Mouse (Mus musculus): ENCODE results near the gene Rps17.

Rps17 gene

DNA sequence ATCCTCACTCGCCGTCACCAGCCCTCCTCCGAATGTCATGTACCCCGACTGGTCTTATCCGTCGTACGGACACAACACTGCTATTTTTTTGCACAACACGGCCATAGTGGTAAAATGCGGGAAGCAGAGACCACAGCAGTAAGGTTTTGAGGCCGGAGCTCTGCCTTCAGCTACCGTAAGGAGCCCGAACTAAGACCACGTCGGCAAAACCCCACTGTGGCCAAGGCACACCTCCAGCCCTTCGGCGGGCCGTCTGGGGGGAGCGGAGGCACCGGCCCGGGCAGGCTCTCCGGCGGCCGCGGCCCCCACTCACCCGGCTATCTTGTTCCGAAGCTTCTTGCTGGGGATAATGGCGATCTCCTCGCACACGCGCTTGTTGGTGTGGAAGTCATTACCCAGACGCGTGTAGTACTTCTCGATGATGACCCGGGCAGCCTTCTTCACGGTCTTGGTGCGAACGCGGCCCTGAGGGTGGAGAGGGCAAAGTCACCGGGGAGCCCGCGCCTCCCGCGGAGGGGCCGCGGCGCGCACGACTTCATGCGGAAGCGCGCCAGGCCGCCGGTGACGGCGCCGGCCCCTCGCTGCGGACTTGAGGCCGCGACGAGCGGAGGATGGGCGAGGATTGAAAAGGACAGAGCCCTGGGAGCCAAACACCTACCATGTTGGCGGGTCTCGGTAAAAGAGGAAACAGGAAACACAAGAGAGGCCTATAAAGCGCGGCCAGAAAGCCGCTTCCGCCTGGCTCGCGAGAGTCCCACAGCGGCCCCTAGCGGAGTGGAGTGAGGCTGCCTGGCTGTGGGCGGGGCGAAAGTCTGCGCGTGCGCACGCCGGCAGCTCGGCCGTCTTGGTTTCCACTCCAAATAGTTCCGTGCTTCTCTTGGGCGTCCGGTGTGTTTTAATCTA is at the start of gene Rps17:
TSS of gene Rps17 (minus strand) at position 711 of the 903 bp plus-strand sequence.
- peak; percentile 99 for DNase-seq

DNA sequence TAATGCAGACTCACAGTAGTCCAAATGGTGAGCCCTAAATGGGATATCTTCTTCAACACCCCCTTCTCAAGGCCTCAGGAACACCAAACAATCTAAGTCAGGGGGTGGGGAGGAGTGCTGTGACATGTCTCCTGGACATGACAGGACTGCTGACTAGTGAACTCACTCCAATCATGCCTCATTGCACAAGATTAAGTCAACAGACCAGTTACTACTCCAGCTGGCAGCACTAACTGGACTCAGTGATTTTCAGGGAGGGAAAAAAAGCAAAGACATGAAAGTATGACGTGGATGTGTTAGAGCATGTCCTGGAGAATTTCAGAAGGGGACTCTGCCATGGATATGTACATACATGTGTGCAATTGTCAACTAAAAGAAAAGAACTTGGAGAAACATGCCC is 34.3 kb upstream of the Rps17 start:
- DNase-seq, result no peak

DNA sequence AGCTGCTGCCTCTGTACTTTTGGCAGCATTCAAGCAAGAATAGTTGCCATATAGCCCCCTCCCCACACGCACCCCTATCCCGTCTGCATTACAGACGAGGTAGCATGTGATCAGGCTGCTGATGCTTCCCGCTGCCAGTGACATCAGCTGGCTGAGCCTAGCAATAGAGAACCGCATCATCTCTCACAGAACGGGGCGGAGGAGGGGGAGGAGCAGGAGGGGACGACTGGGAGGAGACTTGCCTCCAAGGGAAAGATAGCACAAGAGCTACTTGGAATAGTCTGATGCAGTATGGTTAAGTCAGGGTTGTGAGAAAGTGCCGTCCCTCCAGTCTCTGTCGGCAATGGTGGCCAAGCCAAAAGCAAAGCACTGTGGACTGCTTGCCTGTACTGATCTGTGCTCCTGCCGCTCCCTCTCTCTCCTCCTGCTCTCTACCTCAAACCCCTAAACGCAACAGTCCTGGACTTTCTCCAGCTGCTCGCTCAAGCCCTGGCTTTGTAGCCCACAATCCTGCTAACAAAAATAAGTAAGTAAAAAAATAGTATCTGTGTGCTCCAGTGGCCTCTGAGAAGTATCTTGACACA is 27.4 kb upstream of the Rps17 start:
- peak; percentile 70 to 80 for DNase-seq

DNA sequence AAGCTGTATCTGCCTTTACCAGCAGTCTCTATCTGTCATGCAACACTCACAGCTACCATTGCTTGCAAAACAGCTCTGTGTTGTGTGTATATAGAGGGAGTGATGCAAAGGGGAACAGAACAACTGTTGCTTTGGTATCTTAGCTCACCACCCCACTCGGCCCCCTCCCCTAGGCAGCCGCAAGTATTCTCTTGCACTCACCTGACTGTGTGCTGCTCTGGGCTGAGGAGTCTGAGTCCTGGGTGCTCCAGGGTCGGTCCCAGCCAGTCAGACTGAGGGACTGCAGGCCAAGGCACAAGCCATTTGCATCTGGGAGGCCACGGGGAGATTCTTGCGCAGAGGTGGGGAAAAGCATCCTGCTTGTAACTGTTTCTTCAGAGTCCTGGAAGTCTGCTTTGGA is 26.8 kb upstream of the Rps17 start:
- peak in 1 of 2 experiments; percentile 12 for DNase-seq

DNA sequence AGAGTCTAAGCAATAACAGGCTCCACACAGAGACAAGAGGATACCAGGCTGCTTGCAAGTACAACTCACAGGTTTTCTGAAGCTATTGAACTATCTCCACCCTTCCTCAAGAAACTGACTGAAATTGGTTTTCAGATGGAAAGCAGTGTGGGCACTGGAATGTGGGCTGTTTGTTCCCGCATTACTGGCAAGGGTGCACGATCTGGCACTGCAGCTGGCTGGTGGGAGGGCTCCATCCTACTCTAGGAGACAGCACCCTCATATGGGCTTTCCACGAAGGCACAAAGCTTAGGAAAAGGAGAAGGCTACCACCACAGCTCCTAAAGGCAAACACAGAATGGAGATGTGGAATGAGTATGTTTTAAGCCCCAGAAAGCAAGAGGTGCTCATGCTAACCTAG is 24.7 kb upstream of the Rps17 start:
- DNase-seq, result no peak

DNA sequence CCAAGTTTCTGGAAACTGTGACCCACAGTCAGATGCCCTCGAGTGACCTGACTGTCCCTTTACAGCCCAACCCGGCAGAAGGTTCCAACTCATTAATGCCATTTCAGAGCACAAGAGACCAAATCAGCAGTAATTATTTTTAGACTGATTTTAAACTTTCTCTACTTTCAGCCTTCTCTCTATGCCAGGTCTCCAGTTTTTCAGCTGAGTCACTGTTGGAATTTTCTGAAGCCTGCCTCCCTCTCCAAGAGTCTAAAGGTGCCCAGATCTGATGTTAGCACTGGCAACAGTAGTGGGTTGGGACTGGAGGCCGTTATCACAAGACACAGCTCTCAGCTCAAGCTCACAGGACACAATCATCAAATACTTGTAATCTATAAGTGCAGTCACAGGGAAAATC is 22.9 kb upstream of the Rps17 start:
- DNase-seq, result no peak

DNA sequence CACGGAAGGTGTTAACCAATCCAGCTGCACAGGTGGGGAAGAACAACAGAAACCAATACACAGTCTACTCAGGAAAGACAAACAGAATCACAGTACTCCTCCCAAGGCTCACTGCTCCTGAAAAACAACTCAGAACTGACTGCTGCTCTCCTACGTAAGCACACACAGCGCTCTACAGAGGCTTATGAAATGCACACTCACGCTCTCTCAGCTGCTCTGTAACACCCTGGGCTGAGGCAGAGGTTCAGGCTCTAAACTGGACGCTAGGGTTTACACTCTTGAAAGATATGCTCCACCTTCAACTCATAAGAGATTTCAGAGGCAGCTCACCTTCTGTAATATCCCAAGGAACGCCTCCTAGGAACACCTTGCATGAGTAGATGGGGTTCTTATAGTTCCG is 11.9 kb upstream of the Rps17 start:
- no peak for DNase-seq

DNA sequence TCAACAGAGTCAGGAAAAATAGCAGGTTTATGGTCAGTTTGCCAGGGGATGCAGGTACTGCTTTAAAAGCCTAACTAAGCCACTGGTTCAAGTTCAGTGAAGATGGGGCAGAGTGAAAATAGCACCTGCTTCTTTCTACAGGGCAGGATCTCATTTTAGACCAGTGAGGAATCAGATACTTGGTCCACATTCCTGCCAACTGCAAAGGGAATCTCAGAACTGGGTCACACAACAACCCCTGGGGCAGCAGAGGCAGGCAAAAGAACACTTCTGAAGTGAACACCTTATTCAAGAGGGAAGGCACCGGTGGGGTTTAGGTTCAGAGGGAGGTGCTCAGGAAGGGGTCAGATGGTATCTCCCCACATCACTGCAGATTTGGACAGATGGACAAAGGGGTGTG is 11.3 kb upstream of the Rps17 start:
- DNase-seq, result no peak

DNA sequence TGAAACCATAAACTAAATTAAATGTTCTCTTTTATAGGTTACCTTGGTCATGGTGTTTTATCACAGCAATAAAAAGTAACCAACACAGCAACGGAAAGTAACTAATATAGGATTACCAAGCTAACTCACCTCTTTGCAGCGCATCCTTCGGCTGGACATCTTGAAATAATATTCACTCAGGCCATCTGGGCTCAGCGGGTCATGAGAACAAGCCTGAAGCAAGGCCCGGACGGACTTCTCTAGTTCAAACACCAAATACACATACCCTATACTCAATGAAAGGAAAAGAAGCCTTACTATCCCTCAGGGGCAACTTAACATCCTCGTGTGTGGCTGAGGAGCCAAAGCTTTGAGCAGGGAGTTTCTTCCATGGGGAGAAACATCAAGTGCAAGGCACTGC is 10.7 kb upstream of the Rps17 start:
- no peak for DNase-seq

DNA sequence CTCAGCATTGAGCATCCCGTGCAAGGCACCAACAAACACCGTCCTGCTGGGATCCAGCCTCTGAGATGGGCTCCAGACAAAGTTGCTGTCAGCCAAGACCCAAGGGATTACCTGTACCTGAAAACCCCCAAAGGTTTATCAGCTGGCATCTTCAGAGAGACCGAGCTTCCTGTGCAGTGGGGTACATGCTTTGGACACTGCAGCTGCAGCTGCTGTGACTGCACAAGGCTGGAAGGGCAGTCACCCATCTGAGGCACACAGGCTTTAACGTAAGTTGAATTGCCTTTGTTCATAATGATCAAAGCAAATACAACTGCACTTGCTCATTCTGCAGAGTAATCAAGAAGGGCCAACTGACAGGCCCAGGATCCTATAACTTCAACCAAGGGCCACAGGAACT is 6.8 kb upstream of the Rps17 start:
- no peak for DNase-seq

DNA sequence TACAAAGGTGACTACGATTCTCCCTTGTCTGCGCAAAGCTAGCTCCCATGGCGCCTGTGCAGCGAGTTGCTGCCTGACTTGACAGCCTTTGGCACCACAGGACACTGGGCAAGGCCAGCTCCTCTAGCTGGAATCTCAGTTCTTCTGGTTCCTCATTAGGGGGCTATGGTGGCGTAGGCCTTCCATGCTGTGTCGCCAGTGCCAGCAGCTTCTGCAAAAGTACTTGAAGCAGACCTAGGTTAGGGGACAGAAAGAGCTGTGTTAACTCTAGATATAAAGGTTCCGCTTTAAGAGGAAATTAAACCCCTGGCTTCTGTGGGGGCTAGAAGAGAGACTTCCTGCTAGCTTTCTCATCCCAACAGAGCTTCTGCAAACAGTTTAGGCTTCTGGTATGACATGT is 3.2 kb upstream of the Rps17 start:
- DNase-seq, result peak in 1 of 2 experiments; percentile 40

DNA sequence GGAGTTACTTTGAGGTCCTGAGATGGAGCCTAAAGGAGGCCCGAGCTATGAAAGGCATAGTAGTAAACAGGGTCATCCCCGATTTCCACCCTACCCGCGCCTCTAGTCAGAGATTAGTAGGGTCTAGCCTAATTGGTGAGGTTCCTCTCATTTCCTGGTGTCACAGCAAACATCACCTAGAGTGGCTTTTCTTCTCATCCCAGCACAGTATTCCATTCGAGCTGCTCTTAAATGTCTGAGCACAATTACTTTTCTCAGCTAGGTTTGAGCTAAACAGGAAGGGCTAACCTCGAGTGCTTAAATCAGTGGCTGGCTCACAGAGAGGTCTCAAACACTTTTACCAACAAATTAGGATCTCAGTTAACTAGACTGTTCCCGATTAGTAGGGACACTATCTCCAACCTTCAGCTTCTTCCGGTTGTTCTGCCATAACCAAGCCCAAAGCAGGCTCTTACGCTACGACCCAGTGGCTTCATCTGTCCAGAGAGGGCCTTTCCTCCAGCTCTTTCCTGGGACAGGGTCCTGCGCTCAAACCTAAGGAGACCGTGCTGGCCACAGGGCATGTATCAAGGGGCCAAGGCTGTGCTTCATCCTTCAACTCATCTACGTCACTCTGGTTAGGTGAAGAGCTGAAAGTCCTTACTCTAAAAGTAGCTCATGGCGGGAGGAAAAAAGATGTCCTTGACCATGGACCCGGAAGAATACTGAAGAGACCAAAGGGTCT is 555 bp upstream of the Rps17 start:
- DNase-seq, result peak in 1 of 2 experiments; percentile 27

DNA sequence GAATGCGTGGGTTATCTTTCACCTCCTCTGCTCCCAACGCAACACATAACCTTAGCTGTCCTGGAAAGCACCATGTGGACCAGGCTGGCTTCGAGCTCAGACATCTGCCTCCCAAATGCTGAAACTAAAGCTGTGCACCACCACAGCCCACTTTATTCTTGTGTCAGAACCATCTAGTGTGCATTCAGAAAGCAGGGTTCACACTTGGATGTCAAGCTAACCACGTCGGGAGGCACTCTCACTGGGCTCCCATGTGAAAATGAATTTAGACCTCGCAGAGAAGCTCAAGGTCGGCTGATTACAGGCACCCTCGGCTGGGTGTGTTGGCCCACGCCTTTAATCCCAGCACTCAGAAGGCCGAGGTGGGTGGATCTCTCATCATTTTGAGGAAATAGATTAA is 1.2 kb downstream of the Rps17 start:
- DNase-seq, result no peak

DNA sequence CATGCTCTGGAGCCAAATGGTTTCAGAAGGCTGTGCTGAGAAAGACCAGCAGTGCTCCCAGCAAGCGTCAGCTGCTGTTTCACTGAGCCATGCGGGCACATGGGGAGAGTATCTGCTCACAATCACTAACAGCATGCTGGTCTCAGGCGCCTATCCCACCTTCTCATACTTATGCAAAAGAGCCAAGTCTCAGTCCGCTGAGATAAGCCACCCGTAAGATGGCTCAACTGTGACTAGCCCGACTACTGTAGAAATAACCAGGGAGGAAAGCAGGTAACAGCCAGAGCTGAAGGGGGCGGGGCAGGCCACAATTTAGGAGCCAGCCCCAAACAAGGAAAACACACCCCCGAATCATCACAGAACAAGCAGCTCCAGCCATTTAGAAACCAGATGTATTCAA is 1.7 kb downstream of the Rps17 start:
- peak in 1 of 2 experiments; percentile 27 for DNase-seq

DNA sequence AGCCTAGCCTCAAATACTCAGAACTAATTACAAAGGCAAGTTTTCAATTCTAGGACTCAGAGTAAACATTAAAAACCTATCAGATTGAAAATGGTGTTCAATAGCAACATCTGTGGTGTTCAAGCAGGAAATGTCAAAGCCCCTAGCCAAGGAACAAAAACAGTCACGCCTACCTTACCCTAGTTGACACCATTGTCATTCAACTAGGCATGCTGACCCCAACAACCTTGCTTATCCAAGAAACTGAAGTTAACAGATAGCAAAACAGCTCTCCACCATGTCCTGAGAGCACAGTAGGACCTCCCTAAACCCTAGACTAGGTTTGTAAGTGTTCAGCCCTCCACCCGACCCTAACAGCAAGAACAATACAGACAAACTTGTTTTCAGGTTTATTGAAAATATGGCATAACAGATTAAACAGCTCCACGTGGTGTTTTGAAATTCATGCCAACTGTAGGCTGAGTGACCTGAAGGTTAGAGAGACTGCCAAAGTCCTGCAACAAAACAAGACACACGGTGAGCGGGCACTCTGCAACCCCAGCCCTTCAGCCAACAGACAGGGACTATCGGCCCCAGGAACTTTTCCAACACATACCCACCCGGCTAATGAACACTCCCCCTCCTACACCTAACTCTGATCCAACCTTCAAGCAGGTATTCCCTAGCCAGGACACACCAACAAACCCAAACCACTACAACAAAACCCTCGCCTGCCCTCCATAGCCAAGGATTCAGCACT is 2.5 kb downstream of the Rps17 start:
- DNase-seq, result no peak

DNA sequence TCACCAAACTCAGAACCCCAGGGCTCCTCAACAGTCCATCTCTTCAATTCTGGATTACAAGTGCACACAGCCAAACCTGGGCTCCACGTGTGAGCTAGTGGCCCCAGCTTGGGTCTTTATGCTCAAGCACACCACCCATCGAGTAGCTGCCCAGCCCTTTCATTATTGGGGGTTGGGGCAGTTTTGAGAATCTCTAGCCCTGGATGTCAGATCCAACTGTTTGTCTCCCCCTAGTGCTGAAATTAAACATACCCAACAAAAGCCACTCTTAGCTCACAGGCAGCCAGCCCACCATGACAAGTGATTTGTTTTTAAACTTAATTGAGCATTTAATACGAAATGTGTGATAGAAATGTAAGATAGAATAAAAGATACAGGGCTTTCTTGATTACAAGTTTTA is 3.5 kb downstream of the Rps17 start:
- DNase-seq, result peak; percentile 53 to 77

DNA sequence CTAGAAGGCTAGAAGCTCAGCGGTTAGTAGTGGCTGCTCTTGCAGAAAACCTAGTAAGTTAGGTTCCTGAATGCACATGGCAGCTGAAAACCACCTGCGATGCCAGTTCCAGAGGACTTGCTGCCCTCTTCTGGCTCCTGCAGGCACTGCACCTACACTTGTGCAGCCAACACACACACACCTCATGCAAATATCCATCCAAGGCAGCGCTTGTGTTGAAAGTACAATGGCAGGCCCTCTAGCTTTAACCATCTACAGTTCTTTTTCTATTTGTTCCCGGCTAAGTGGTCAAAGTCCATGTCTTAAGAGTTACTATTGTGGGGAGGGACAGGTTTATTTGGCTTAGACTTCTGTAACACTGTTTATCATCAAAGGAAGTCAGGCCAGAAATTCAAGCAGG is 5.3 kb downstream of the Rps17 start:
- peak; percentile 76 to 81 for DNase-seq

DNA sequence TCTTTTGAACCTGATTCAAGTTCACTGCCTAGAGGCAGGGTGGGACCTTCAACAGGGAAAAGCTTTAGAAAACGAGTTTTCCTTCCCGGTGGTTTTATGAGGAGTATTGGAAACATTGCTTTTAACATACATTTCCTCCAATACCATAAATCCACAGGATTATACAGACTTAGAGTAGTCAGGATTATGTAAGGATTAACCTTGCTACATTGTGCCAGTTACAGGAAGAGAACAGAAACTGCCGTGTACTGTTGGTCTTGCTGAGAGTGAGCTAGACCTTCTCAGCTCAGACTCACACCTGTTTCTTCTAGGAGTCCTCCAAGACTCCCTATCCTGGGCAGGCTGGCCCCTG is 6.6 kb downstream of the Rps17 start:
- no peak for DNase-seq

DNA sequence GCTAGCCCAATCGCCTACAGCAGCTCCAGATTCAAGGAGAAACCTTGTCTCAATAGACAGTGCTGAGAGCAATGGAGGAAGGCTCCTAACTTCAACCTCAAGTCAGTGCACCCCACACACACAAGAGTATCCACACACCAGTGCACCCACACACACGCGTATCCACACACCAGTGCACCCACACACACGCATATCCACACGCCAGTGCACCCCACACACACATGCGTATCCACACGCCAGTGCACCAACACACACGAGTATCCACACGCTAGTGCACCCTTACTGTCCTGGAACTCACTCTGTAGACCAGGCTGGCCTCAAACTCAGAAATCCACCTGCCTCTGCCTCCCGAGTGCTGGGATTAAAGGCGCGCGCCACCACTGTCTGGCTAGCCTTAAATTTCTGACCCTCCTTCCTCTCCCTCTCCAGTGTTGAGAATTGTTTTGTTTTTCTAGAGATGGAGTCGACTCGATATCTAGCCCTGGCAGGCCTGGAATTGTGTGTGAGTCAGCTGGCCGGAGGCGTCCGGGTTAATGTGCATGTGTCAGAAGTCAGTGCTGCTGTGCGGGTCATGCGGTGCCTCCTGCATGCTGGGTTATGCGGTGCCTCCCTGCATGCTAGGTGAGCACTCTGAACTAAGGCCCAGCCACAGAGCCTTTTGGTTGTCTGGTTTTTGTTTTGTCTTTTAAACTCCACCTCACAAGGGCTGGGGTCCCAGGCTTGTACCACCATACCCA is 7.1 kb downstream of the Rps17 start:
- no peak for DNase-seq

DNA sequence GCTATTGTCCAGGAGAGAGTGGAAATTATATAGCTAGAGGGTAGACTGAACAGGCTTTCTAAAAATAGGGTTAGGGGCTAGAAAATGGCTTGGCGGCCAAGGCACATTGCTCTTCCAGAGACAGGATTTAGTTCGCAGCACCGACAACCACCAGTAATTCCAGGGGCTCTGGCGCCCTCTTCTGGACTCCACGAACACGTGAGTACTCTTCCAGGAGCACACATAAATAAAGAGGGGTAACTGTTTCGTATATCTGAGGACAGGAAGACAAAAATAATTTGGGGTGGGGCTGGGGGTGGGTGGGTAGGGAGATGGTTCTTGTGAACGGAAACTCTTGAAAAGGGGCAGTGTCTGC is 8.6 kb downstream of the Rps17 start:
- DNase-seq, result peak; percentile 71 to 74

DNA sequence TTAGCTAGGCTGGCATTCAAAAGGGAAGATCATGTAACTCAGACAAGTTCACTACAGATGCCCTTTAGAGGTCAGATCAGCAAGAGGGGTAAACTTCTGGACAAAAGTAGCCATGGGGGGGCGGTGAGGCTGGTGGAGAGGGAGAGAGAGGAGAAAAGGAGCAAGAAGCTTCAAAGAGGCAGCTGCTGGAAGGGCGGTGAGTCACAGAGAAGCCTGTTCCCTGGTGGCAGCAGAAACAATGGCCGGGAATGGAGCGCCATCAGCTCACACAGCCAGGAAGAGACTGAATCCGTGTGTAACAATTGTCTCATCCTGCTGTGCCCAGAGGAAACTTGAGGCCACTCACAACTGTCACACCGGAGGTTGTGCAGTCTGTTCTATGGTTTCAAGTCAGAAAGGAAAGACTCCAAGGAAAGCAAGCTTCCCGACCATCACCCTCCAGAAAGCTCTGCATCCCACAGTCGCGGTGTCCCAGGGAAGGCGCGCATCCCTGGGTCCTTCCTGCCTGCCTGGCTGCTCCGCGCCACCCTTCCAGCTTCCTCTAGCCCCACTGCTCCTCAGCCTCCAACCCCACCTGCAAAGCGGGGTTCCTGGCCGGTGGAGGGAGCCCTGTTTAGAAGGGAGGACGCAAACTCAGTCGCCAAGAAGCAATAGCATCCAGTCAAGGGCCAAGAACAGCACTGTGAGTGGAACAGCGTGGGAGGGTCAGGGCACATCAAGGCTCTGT is 9.2 kb downstream of the Rps17 start:
- DNase-seq, result no peak

DNA sequence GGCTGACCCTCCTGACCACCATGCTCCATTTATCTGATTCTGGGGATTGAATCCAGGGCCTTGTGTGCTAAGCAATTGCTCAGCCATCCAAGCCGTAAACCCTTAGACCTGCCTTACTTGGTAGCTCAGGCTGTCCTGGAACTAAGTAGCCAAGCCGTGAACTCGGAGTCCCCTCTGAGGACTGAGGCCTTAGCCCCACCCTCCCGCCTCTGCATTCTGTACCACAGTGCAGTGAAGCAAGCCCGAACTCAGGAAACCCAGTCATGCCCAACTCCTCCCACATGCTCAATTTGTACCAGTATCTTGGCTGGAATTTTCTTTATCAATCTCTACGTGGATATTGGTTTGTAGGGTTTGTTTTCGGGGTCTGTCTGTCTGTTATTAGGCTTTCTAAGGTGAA is 13.2 kb downstream of the Rps17 start:
- DNase-seq, result no peak

Measured in cerebellum, postnatal 10 days (tissue).